Comparison of ENCODE assay signal across 13 mouse cellular contexts in the genomic region with DNA sequence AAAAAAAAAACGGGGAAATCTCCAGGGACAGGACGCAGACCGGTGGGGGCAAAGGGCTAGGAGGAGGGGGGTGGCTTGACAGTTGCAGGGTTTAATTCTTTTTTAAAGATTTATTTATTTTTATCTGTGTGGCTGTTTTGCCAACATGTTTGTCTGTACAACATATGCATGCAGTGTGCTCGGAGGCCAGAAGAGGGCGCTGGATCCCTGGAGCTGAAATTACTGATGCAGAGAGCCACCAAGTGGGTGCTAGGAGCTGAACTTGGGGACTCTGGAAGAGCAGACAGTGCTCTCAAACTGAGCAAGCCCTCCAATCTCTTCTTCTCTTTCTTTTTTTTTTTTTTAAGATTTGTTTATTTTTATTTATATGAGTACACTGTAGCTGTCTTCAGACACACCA. TPM values are rescaled to one million over a fixed set of nuclear protein-coding genes. Genes with fewer than 3 reads are reported as not detected.
DNase-seq lines count a peak whose midpoint lies in the region; ATAC-seq and TF ChIP-seq lines count a peak whose summit lies in the region.
"Had no signal": no experiment of that assay in that cellular context is flagged by ENCODE, and none has a peak within 500 bp of the region (broad histone marks: within the 10 kb centered on the region; RNA-seq: fewer than 3 reads in every experiment).

No protein-coding gene starts in this region.

- H3K4me1 ChIP-seq in hindbrain, postnatal 0 days (ENCODE audit: insufficient read depth, low read length), result no peaks in the 10 kb centered on the region
- H3K4me1 ChIP-seq in hindbrain, embryonic 13.5 days (replicated peaks), result no peaks in the 10 kb centered on the region
- no peaks in the 10 kb centered on the region for H3K4me1 ChIP-seq in midbrain, postnatal 0 days (ENCODE audit: insufficient read depth, low read length)
- H3K4me1 ChIP-seq in midbrain, embryonic 10.5 days, result peaks cover 11% of the 10 kb centered on the region
- no peaks in the 10 kb centered on the region for H3K4me1 ChIP-seq in stomach, postnatal 0 days (replicated peaks; ENCODE audit: control insufficient read depth, insufficient read depth)
- no peaks in the 10 kb centered on the region for H3K4me1 ChIP-seq in hindbrain, embryonic 11.5 days (replicated peaks; ENCODE audit: control insufficient read depth, insufficient read depth, low read length)
- H3K4me1 ChIP-seq: hindbrain, embryonic 15.5 days; lung, embryonic 15.5 days; midbrain, embryonic 12.5 days had no signal

- TF ChIP-seq EP300 in stomach, postnatal 0 days (optimal IDR thresholded peaks at IDR 0.05), result no peak

- peak; percentile 62 for TF ChIP-seq CTCF in hindbrain, postnatal 0 days (IDR thresholded peaks at IDR 0.05; ENCODE audit: low read depth)
- TF ChIP-seq CTCF in midbrain, postnatal 0 days (IDR thresholded peaks at IDR 0.05), result peak; percentile 67
- TF ChIP-seq CTCF in stomach, postnatal 0 days (IDR thresholded peaks at IDR 0.05; ENCODE audit: low read depth), result peak; percentile 59

- no peak overlapping the region for H3K9ac ChIP-seq in hindbrain, postnatal 0 days (replicated peaks; ENCODE audit: low read length)
- H3K9ac ChIP-seq in hindbrain, embryonic 13.5 days, result no peak overlapping the region
- no peak overlapping the region for H3K9ac ChIP-seq in midbrain, postnatal 0 days (replicated peaks; ENCODE audit: low read length, poor library complexity, severe bottlenecking)
- H3K9ac ChIP-seq in stomach, postnatal 0 days (ENCODE audit: low read length), result no peak overlapping the region
- H3K9ac ChIP-seq in hindbrain, embryonic 11.5 days (ENCODE audit: low read depth, low read length), result no peak overlapping the region
- H3K9ac ChIP-seq: hindbrain, embryonic 15.5 days; lung, embryonic 15.5 days; midbrain, embryonic 12.5 days had no signal

- no peaks in the 10 kb centered on the region for H3K27me3 ChIP-seq in hindbrain, postnatal 0 days (ENCODE audit: insufficient read depth, low read length)
- 0 out of 2 replicates have a peak, but pooled peaks cover 2% of the 10 kb centered on the region for H3K27me3 ChIP-seq in hindbrain, embryonic 13.5 days
- H3K27me3 ChIP-seq in midbrain, postnatal 0 days (ENCODE audit: insufficient read depth, low read length), result no peaks in the 10 kb centered on the region
- no peaks in the 10 kb centered on the region for H3K27me3 ChIP-seq in midbrain, embryonic 10.5 days (ENCODE audit: low read depth, poor library complexity, severe bottlenecking)
- H3K27me3 ChIP-seq in stomach, postnatal 0 days (ENCODE audit: control insufficient read depth, insufficient read depth, low read length), result no peaks in the 10 kb centered on the region
- H3K27me3 ChIP-seq in hindbrain, embryonic 11.5 days (ENCODE audit: control insufficient read depth, insufficient read depth, low read length), result no peaks in the 10 kb centered on the region
- H3K27me3 ChIP-seq: hindbrain, embryonic 15.5 days; lung, embryonic 15.5 days; midbrain, embryonic 12.5 days had no signal

- H3K4me3 ChIP-seq in hindbrain, postnatal 0 days (ENCODE audit: low read length), result no peak overlapping the region
- H3K4me3 ChIP-seq in hindbrain, embryonic 13.5 days, result no peak overlapping the region
- no peak overlapping the region for H3K4me3 ChIP-seq in midbrain, postnatal 0 days (ENCODE audit: low read depth, low read length)
- H3K4me3 ChIP-seq in midbrain, embryonic 10.5 days, result no peak overlapping the region
- no peak overlapping the region for H3K4me3 ChIP-seq in stomach, postnatal 0 days (ENCODE audit: low read depth, low read length)
- H3K4me3 ChIP-seq in hindbrain, embryonic 11.5 days (ENCODE audit: low read depth, low read length), result no peak overlapping the region
- H3K4me3 ChIP-seq: hindbrain, embryonic 15.5 days; lung, embryonic 15.5 days; midbrain, embryonic 12.5 days had no signal

- 65% methylated on average over 5 of the region's 5 CpGs for WGBS in hindbrain, postnatal 0 days
- WGBS in hindbrain, embryonic 13.5 days, result 62% methylated on average over 5 of the region's 5 CpGs
- 61% methylated on average over 5 of the region's 5 CpGs for WGBS in midbrain, postnatal 0 days
- WGBS in midbrain, embryonic 10.5 days, result 60% methylated on average over 5 of the region's 5 CpGs
- WGBS in stomach, postnatal 0 days, result 65% methylated on average over 5 of the region's 5 CpGs
- WGBS in hindbrain, embryonic 11.5 days, result 57% methylated on average over 5 of the region's 5 CpGs

- H3K27ac ChIP-seq in hindbrain, postnatal 0 days, result no peak overlapping the region
- H3K27ac ChIP-seq in hindbrain, embryonic 13.5 days, result no peak overlapping the region
- H3K27ac ChIP-seq in midbrain, postnatal 0 days (ENCODE audit: low read depth, low read length), result no peak overlapping the region
- no peak overlapping the region for H3K27ac ChIP-seq in midbrain, embryonic 10.5 days (replicated peaks)
- no peak overlapping the region for H3K27ac ChIP-seq in stomach, postnatal 0 days (replicated peaks)
- H3K27ac ChIP-seq in hindbrain, embryonic 11.5 days (ENCODE audit: low read depth, low read length), result no peak overlapping the region
- H3K27ac ChIP-seq: hindbrain, embryonic 15.5 days; lung, embryonic 15.5 days; midbrain, embryonic 12.5 days had no signal

- peaks cover 4% of the 10 kb centered on the region; the same call in 1 of the 2 replicates for H3K36me3 ChIP-seq in hindbrain, postnatal 0 days (ENCODE audit: insufficient read depth, low read length)
- H3K36me3 ChIP-seq in hindbrain, embryonic 13.5 days, result peaks cover 79% of the 10 kb centered on the region
- peaks cover 26% of the 10 kb centered on the region for H3K36me3 ChIP-seq in midbrain, postnatal 0 days (ENCODE audit: insufficient read depth, low read length)
- 0 out of 2 replicates have a peak, but pooled peaks cover 2% of the 10 kb centered on the region for H3K36me3 ChIP-seq in midbrain, embryonic 10.5 days
- H3K36me3 ChIP-seq in stomach, postnatal 0 days (ENCODE audit: control insufficient read depth, insufficient read depth, low read length), result no peaks in the 10 kb centered on the region
- H3K36me3 ChIP-seq in hindbrain, embryonic 11.5 days (ENCODE audit: control insufficient read depth, insufficient read depth, low read length), result no peaks in the 10 kb centered on the region
- H3K36me3 ChIP-seq: G1E; lung, embryonic 15.5 days had no signal

- H3K9me3 ChIP-seq in hindbrain, postnatal 0 days (ENCODE audit: low read length), result no peaks in the 10 kb centered on the region
- no peaks in the 10 kb centered on the region for H3K9me3 ChIP-seq in hindbrain, embryonic 13.5 days
- H3K9me3 ChIP-seq in midbrain, postnatal 0 days (ENCODE audit: low read length), result no peaks in the 10 kb centered on the region
- no peaks in the 10 kb centered on the region for H3K9me3 ChIP-seq in midbrain, embryonic 10.5 days (replicated peaks)
- no peaks in the 10 kb centered on the region for H3K9me3 ChIP-seq in stomach, postnatal 0 days (ENCODE audit: control insufficient read depth, low read length)
- H3K9me3 ChIP-seq in hindbrain, embryonic 11.5 days (ENCODE audit: control insufficient read depth, low read length), result no peaks in the 10 kb centered on the region
- H3K9me3 ChIP-seq: hindbrain, embryonic 15.5 days; lung, embryonic 15.5 days; midbrain, embryonic 12.5 days had no signal

- H3K4me2 ChIP-seq in hindbrain, postnatal 0 days (ENCODE audit: low read depth, low read length), result no peak overlapping the region
- no peak overlapping the region for H3K4me2 ChIP-seq in hindbrain, embryonic 13.5 days
- no peak overlapping the region for H3K4me2 ChIP-seq in midbrain, postnatal 0 days (ENCODE audit: low read depth, low read length, poor library complexity, severe bottlenecking)
- no peak overlapping the region for H3K4me2 ChIP-seq in stomach, postnatal 0 days (replicated peaks; ENCODE audit: low read depth)
- no peak overlapping the region for H3K4me2 ChIP-seq in hindbrain, embryonic 11.5 days (replicated peaks; ENCODE audit: low read depth, low read length)
- H3K4me2 ChIP-seq: hindbrain, embryonic 15.5 days; lung, embryonic 15.5 days; midbrain, embryonic 12.5 days had no signal

- no peak for ATAC-seq in hindbrain, postnatal 0 days
- ATAC-seq in hindbrain, embryonic 13.5 days (ENCODE audit: low FRiP score), result no peak
- ATAC-seq in midbrain, postnatal 0 days (ENCODE audit: low FRiP score), result no peak
- no peak for ATAC-seq in stomach, postnatal 0 days (ENCODE audit: low FRiP score, low TSS enrichment)
- ATAC-seq in hindbrain, embryonic 11.5 days (ENCODE audit: low FRiP score), result no peak

- no peak for DNase-seq in hindbrain, postnatal 0 days (ENCODE audit: low spot score)
- DNase-seq in midbrain, postnatal 0 days (ENCODE audit: low spot score), result no peak
- no peak for DNase-seq in midbrain, embryonic 10.5 days (ENCODE audit: low spot score)
- DNase-seq in ZHBTc4 (ENCODE audit: low read depth, low spot score), result peak; percentile 70
- no peak for DNase-seq in stomach, postnatal 0 days (ENCODE audit: low spot score)
- DNase-seq in cerebellum, adult 9-10 months, result no peak
- no peak for DNase-seq in hindbrain, embryonic 11.5 days (ENCODE audit: low spot score)
- DNase-seq: right cerebral cortex, adult 18-20 months had no signal

RNA-seq across cellular contexts. Expression of a gene that starts 58.9 kb away (rescaled TPM):
- total RNA-seq in hindbrain, postnatal 0 days (2014; rRNA removed), result 7.4 and 8.5 TPM in 2 replicates
- 6.5 and 6.6 TPM in 2 replicates for polyA plus RNA-seq in hindbrain, postnatal 0 days (2015; fragmentation: Nextera tagmentation; extraction: Ambion mirVana)
- 1.7 and 1.8 TPM in 2 replicates for polyA plus RNA-seq in hindbrain, embryonic 13.5 days (2015; fragmentation: Nextera tagmentation; extraction: Ambion mirVana)
- 5.1 and 6.4 TPM in 2 replicates for total RNA-seq in midbrain, postnatal 0 days (2014; rRNA removed)
- polyA plus RNA-seq in midbrain, postnatal 0 days (2015; fragmentation: Nextera tagmentation; extraction: Ambion mirVana), result 7.3 and 8.2 TPM in 2 replicates
- polyA plus RNA-seq in midbrain, embryonic 10.5 days (2016; fragmentation: Nextera tagmentation; extraction: Ambion mirVana), result 0.54 and 0.61 TPM in 2 replicates
- polyA plus RNA-seq in stomach, postnatal 0 days (2015; fragmentation: Nextera tagmentation; extraction: Ambion mirVana), result 2.0 and 2.2 TPM in 2 replicates
- polyA plus RNA-seq in hindbrain, embryonic 11.5 days (2014; fragmentation: Nextera tagmentation; extraction: Ambion mirVana), result 0.25 and 0.82 TPM in 2 replicates
- polyA plus RNA-seq: G1E had no signal
